Mouse (Mus musculus): ENCODE results near the gene Fbxo2.
"Not testable (repeated sequence)": the region's sequence is repeated elsewhere in the genome, so short reads cannot be mapped to it uniquely, and the experiment has no call there.

GRCm38 (mm10) chr4:148176603-148177002, 16.2 kb downstream of the Fbxo2 start:
- TF ChIP-seq CTCF (IDR thresholded peaks at IDR 0.05; ENCODE audit: borderline replicate concordance, extremely low read depth, insufficient read depth, insufficient read length); POLR2A (IDR thresholded peaks at IDR 0.05; ENCODE audit: borderline replicate concordance, extremely low read depth, insufficient read depth, insufficient read length, poor library complexity, severe bottlenecking): not testable (repeated sequence)

Data from brain, embryonic 14.5 days (tissue).